Mouse (Mus musculus) left cerebral cortex, adult 18-20 months (tissue): Measurements from ENCODE around the gene Olfr809. TPM values are rescaled to one million over a fixed set of nuclear protein-coding genes. Genes with fewer than 3 reads are reported as not detected.

ENCODE experiments used
- DNase-seq, 2 experiments: peaks; one replicate each; pipeline ENCODE4 v3.0.0; 2021 to 2022; ENCODE audit warnings: low spot score in 2 of 2, mixed read lengths in 1 of 2
- long read RNA-seq, 2 experiments: library from polyadenylated mRNA; stranded (forward); transcript quantifications; one replicate each; pipeline ENCODE4 v2.0.0; 2021
- microRNA-seq, 2 experiments: library from miRNA; unstranded; fragments of <30 nt; microRNA quantifications; one replicate each; pipeline ENCODE4 v1.2.0; 2021
- total RNA-seq, 2 experiments: library from RNA; stranded (reverse); gene quantifications; 2 replicates each; pipeline ENCODE4 v1.2.3; 2021

Gene Olfr809
- not detected for total RNA-seq
- long read RNA-seq, experiment 1 = 0 reads
- long read RNA-seq, experiment 2 = 0 reads

DNA sequence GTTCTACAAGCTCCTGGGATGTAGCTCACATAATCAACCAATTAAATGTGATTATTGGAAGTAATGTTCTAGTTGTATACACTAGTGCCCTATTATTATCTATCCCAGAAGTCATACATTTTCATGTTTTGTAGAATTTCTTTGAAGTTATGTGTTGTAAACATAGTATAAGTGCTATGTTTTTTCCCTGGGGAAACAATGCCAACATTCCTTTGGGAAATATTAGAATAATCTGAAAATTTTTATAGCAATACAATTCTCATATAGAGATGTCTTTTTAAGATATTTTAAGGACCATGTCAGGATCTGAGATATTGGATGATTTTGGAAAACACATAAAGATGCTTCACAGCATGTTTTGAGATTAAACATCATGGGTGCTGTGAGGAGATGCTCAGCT, at the start of gene Olfr809:
Gene Olfr809, plus strand, starts transcription at position 301 of the 400 bp plus-strand sequence.
- DNase-seq = no peak

DNA sequence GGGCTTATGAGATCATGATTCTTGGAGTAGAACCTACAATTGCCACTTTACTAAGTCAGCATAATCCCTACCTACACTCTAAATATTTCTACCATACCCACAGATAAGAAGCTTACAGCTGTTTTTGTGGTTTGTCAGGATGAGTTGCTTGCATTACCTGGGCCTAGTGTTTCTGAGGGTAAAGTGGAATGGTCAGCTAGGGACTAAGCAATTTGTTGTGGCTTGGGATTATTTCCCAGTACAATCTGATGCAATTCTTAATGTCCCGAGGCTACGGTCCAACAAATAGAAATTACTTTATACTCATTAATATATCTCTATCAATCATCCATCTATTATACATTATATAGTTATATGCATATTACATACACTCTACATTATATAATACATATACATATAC, 45.2 kb upstream of the Olfr809 start, which contains the start of gene Olfr805:
Gene Olfr805, minus strand, starts transcription at position 101 of the 400 bp plus-strand sequence.
- no peak for DNase-seq

DNA sequence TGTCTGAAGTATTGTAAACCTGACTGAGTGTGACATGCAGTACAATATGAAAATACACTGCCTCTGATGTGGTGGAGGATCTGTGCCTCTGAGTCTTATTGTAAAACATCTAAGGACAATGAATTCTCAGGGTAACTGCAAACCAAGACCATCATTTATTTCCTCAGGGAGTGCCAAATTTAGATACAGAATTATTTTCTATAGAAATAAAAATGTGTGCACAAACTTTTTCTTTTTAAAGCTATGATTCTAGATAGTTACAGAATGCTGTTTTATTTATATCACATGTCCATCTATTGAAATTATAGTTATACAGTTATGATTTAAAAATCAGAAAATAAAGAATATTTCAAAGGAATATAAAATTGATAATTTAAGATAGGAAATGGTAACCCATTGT, 32.6 kb upstream of the Olfr809 start, which contains the start of gene Olfr806:
Gene Olfr806, minus strand, starts transcription at position 101 of the 400 bp plus-strand sequence.
- no peak for DNase-seq

DNA sequence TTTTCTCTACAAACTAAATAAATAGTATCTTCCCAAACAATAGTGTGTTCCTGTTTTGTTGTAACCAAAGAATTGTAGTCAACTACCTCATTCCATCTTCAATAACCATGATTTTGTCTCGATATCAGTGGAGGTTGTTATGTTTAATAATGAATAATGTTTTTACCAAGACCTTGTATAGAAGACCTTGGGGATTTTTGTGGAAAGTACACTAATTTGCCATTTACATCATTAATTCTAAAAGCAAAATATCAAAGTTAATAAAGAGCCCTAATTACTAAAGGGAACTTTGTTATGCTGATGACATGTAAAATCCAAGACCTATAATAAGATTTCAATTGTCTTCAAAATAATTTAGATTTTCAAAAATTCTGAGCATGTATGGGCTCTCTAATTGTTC, 16.7 kb upstream of the Olfr809 start, which contains the start of gene Olfr807:
Gene Olfr807, minus strand, starts transcription at position 101 of the 400 bp plus-strand sequence.
- DNase-seq = no peak

DNA sequence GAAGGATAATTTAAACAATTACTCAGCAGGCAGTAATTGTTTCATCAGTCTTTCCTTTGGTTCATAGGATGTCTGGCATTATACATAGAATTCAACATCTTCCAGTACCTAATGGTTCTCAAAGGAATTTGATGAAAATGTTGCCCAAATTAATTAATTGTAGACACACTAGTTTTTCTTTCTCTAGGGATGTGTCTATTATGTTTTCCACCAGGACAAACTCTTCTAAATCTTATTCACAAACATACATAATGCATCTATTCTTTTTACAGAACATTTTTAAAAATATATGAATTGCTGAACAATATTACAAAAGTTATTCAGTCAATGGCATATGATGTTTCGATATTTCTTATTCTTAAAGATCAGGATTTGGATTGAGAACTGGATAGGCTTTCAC, 9.3 kb upstream of the Olfr809 start, which contains the start of gene Olfr808:
Gene Olfr808, plus strand, starts transcription at position 301 of the 400 bp plus-strand sequence.
- no peak for DNase-seq

DNA sequence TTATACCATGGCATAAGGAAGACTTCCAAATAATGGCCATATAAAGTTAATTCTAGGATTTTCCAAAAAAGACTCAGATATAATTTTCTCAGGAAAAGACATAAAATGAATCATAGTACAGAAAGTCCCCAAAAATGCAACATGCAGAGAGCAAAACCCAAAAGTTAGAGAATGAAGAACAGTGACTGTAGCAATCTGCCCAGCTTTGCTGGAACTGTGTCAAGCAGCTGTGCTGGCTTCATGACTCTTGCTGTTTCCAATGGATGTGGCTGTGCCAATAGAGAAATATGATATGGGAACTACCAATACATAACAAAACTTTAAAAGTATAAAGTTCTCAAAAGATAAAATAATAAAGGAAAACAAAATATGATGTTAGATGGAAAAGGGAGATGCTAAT, 3.7 kb downstream of the Olfr809 start:
- no peak for DNase-seq

DNA sequence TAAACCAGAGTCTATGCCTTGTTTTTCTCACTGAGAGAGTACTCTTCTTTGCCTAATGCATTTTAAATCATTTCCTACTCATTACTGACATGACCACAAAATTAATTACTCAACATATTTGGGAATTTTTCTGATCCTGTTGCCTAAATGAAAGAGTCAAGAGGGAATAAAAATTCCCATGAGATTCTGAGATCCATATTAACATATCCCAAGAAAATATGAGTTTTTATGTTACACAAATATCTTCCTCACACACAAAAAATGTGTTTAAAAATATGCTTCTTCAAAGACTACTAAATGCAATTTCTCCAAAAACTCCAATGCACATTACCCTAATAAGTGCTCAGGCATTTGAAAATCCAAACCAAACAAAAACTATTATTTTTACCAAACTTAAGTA, 20.4 kb downstream of the Olfr809 start, which contains the start of gene Olfr810:
Gene Olfr810, minus strand, starts transcription at position 101 of the 400 bp plus-strand sequence.
- DNase-seq = no peak

DNA sequence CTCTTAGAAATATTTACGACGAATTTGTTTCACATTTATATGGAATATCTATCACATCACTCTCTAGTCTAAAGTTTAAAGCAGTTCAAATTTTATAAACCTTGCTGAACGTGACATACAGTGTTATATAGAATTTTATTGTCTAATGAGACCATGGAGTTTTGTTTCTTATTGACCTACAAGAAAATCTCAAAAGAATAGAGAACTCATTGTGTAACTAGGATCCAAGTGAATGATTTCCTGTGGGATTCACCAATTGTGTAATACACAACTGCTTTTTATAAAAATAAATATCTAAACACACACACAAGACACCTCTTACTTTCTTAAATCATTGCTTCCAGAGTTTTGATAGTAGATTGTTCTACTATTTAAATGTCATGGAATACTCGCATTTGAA, 29.9 kb downstream of the Olfr809 start, which contains the start of gene Olfr811:
Gene Olfr811, minus strand, starts transcription at position 101 of the 400 bp plus-strand sequence.
- no peak for DNase-seq

Small RNA genes within 50 kb of the gene (microRNA-seq; reads per million reads assigned to microRNA genes)
- 0 reads per million in 2 experiments for gene Gm24485

Other genes starting within 250 kb of the Olfr809 start
- gene Olfr792, start 235.5 kb upstream of the Olfr809 start, total RNA-seq = not detected
- not detected for gene Olfr794, start 207.0 kb upstream of the Olfr809 start, total RNA-seq
- gene Olfr796, start 162.1 kb upstream of the Olfr809 start, total RNA-seq = not detected
- not detected for gene Olfr798, start 146.7 kb upstream of the Olfr809 start, total RNA-seq
- gene Olfr799, start 137.2 kb upstream of the Olfr809 start, total RNA-seq = not detected
- not detected for gene Olfr800, start 116.9 kb upstream of the Olfr809 start, total RNA-seq
- gene Olfr801, start 100.8 kb upstream of the Olfr809 start, total RNA-seq = not detected
- not detected for gene Olfr802, start 86.5 kb upstream of the Olfr809 start, total RNA-seq
- gene Olfr803, start 80.4 kb upstream of the Olfr809 start, total RNA-seq = not detected
- gene Olfr804, start 71.4 kb upstream of the Olfr809 start, total RNA-seq = not detected
- gene Olfr805, start 45.3 kb upstream of the Olfr809 start, total RNA-seq = not detected
- not detected for gene Olfr806, start 32.7 kb upstream of the Olfr809 start, total RNA-seq
- gene Olfr807, start 16.8 kb upstream of the Olfr809 start, total RNA-seq = not detected
- not detected for gene Olfr808, start 9.2 kb upstream of the Olfr809 start, total RNA-seq
- gene Olfr810, start 20.3 kb downstream of the Olfr809 start, total RNA-seq = not detected
- not detected for gene Olfr811, start 29.8 kb downstream of the Olfr809 start, total RNA-seq
- gene Olfr812, start 71.5 kb downstream of the Olfr809 start, total RNA-seq = not detected
- gene Olfr813, start 80.7 kb downstream of the Olfr809 start, total RNA-seq = not detected
- gene Olfr814, start 105.2 kb downstream of the Olfr809 start, total RNA-seq = not detected
- not detected for gene Olfr815, start 131.2 kb downstream of the Olfr809 start, total RNA-seq
- gene Olfr816, start 141.0 kb downstream of the Olfr809 start, total RNA-seq = not detected
- gene Olfr818, start 174.5 kb downstream of the Olfr809 start, total RNA-seq = not detected
- gene Olfr819, start 192.6 kb downstream of the Olfr809 start, total RNA-seq = not detected
- gene Olfr247, start 201.5 kb downstream of the Olfr809 start, total RNA-seq = not detected
- gene Gm10310, start 210.4 kb downstream of the Olfr809 start, total RNA-seq = not detected
- not detected for gene Olfr820, start 238.0 kb downstream of the Olfr809 start, total RNA-seq